Mouse (Mus musculus): ENCODE measurements at regions not wholly inside any gene's neighbourhood (a gene's known extent, or its start where the extent isn't known, plus 50 kb on each side); places are given as distances from the start of the nearest gene placed in this dataset.

DNA sequence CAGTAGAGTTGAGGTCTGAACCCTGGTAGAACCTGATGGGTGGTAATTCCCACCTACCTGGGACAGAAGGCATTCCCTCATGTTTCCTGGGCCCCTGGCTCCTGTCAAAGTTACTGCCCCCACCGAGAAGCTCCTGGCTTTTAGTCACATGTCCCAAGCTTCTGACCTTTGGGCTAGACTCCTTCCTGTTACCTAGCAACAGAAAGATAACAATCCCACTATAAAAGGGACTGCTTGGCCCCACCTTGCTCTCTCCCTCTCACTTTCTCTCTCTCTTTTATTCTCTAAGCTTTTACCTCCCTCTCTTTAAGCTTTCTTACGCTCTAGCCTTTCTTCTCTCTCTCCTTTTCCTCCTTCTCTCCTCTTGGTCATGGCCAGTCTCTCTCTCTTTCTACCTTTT is 198.9 kb upstream of the Lrrc3b start:
- TF ChIP-seq CTCF (IDR thresholded peaks at IDR 0.05; ENCODE audit: low read depth) (no peak), EP300 (IDR thresholded peaks at IDR 0.05; ENCODE audit: low read depth) (no peak)
